Mouse (Mus musculus) left cerebral cortex, postnatal 25 days (tissue): ENCODE measurements around the gene Rd3. TPM values are rescaled to one million over a fixed set of nuclear protein-coding genes. Genes with fewer than 3 reads are reported as not detected.
A peak's percentile ranks its signal among the peaks of the same experiment; 100 is the strongest.

ENCODE experiments used
- DNase-seq, 2 experiments: peaks; one replicate each; pipeline ENCODE4 v3.0.0; 2022; ENCODE audit warnings: low spot score in 2 of 2, mixed read lengths in 1 of 2
- intact Hi-C: fragments of 180-260 bp; cut with DNase I; formaldehyde crosslinking; loops from one replicate; pipeline ENCODE4 v1.15.1; 2025
- total RNA-seq, 2 experiments: library from RNA; stranded (reverse); gene quantifications; 2 replicates each; pipeline ENCODE4 v1.2.3; 2021

Gene Rd3
- total RNA-seq, 2 experiments from 2014 or later: 0.18 to 0.32 TPM

DNA sequence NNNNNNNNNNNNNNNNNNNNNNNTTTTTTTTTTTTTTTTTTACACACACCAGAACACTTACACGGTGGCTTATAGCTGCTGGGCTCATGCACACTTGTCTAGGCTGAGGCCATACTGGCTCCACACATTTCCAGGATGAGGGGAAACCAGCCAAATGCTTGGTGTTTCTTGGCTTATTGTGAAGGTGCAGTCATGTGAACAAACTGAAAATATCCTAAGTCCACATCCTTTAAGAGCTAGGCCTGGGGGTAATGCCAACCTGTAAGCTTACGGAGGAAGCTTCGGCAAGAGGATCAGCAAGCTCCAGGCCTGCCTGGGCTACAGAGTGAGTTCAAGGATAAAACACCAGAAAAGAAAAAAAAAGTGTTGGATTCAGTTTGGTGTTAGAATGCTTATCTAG lies 19.8 kb upstream of the Rd3 start:
- intact Hi-C loops: no loop called here
- DNase-seq: no peak

DNA sequence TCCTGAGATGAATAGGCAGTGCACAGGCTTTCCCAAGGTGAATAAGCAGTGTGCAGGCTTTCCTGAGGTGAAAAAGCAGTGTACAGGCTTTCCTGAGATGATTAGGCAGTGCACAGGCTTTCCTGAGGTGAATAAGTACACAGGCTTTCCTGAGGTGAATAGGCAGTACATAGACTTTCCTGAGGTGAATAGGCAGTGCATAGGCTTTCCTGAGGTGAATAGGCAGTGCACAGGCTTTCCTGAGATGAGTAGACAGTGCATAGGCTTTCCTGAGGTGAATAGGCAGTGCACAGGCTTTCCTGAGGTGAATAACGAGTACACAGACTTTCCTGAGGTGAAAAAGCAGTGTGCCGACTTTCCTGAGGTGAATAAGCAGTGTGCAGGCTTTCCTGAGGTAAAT lies 16.2 kb upstream of the Rd3 start:
- DNase-seq: no peak

DNA sequence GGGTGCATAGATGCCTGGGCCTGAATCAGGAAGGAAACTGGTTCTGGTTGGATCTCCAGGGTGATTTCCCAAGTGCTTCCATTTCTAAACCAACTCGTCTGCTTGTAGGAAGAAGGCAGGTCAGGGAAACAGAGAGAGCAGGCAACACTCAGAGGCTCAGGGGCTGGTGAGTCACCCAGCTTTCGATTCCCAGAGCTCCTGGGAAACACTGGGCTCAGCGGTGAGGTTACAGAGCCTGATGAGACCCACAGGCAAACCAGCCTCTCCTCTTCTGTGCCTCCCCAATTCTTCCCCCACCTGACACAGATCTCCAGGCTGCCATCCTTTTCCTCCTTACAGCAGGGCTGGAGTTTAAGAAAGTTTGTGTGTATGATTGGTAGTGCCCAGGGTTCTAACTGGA lies 13.8 kb upstream of the Rd3 start:
- no peak for DNase-seq
- intact Hi-C loops: no loop called here

More for the DNA sequence above, 16.2 kb upstream of the Rd3 start:
- intact Hi-C loops: no loop called here

DNA sequence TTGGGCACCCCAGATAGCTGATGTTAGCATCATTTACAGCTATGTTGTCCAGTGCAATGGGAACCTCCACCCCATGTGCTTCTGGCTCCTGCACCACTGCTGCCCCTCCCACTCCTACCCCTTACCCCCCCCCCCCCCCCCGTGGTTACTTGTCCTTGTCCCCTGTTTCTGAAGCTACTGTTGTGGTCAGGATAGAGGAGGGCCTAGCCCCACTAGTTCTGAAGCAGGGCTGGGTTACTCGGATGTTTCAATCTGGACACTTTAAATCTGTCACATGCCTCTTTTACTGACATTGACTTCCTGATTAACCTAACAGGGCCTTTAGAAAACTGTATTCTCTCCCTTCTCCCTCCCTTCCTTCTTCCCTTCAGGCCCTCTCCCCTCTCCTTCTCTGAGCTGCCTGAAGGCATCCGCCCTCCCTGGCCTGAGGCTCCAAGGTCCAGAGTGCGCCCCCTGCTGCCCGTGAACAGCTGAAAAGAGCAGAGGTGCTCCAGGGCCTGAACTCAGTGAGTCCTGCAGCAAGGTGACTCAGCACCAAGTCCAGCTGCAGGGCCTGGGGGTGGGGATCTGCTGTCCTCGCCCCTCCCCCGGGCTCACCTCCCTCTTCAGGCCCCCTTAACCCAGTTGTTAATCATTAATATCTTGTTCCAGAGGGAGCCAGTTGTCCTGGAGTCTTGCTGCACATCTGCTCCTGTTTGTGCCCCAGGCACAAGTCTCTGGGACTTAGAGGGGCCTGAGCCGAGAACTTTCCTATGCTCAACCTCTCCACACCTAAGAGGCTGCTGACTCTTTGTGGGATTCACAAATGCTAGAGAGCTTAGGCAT lies 13.0 kb upstream of the Rd3 start:
- intact Hi-C loops: loop anchor here (1.0 kb wide), 2 partner anchors 129 to 130 kb away; no protein-coding TSS in a partner anchor
- DNase-seq: peak; percentile 76 to 77

DNA sequence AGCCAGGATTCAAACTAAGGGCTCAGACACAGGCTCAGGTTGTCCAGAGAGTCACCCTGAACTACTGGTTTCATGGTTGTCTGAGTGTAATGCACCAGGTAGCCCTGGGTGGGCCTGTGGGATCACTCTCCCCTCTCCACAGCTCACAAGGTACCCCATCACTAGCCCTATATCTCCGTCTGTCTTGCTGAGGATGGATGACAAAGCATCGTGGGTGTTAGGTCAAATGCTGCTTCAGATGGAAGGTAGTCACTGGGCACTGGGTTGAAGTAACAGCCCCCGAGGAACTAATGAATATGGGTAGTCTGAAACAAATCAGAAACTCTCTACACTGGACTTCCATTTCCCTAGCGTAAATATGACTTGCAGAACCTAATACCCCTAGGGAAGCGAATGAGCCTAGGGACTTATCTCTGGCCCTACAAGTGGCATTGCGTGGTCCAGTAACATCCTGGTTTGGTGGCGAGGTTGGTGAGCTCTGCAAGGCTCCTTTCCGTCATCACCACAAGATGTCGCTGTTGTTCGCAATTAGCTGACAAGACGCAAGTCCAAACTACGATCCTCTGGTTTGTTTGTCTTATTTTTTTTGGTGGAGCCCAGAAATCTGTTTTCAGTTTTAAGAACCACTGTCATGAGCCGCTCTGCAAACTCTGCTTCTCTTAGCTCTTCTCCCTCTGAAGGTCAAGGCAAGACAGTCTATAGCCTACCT lies 12.2 kb upstream of the Rd3 start:
- intact Hi-C loops: loop anchor here (1.0 kb wide), 2 partner anchors 128 to 131 kb away; no protein-coding TSS in a partner anchor
- peak; percentile 78 to 83 for DNase-seq

DNA sequence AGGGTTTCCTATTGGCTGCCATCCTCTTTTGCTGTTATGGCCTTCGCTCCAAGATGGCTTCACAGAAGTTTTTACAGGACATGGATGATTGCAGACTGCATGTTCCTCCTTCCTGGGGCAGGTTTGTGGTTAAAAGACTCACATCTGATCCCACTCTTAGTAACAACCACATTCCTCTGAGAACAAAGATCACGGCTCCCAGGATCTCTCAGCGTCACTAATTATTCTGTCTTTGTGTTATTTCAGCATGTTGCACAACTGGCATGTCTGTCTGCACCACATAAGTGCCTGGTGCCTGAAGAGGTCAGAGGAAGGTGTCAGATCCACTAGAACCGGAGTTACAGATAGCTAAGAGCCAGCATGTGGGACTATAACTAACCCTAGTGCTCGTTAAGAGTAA lies 7.2 kb upstream of the Rd3 start:
- no peak for DNase-seq
- intact Hi-C loops: no loop called here

DNA sequence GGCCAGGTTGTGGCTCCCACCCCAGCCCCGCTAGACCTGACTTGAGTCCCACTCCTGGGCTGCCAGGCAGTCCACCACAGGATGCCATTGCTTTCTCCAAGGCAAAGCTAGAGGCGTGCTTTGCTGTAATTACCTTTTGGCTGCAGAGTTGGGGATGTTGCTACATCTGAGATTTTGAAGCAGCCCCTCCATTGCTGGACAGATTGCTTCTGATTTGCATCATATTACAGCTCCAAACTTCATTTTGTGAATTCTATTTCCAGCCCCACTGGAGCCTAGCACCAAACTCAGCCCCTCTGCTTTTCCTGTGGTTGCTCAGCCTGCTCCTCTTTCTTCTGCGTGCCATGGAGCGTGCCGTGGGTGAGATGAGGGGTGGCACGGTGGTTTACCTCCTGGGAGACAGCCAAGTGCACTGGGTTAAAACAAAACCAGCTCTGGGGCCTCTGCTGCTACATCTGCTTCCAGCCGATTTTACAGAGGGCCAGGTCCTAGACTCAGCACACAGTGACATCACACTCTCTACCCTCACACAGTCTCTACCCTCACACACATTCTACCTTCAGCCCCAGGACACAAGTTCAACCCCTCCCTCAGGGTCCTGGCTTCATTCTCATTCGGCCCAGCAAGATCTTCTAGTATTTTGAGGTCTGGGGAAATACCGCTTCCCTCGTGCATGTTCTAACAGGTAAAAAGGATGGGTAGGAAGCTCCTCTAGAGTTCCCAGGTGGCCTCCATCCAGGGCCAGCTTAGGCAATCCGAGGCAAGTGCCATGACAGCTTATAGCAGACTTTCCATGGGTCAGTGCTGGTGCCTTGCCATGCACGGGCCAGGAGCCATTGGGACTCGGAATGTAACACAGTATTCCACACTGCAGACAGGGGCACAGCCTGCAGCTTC lies 2.4 kb upstream of the Rd3 start:
- no peak for DNase-seq
- intact Hi-C loops: no loop called here

DNA sequence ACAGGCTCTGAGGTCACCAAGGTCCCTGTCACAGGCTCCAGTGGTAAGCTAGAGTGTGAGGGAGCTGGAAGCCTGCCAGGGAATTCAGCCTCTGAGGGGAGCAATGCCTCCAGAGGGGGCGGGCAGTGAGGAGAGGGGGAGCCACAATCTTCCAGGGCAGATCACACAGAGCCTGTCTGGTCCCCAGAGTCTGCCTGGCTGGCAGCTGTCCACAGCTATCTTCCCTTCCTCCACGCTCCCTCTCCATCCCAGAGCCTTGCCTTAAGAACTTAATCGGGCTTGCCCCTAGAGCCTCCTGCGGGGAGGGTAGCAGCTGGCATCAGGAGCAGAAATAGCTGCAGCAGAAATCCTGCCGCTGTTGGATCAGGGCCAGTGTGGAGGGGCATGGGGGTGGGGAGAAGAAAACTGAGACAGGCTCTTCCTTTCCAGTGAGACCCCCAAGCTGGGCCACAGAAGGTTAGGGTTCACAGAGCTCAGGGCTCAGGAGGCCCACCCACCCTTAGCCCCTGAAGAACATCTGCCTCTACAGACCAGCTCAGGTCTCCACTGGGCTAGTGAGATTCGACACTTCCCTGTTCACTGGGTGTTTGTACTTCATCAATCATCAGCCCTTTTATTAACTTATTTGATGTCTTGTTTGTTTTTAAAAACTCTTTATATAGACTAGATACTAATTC lies 4.4 kb downstream of the Rd3 start:
- intact Hi-C loops: no loop called here
- DNase-seq: no peak

DNA sequence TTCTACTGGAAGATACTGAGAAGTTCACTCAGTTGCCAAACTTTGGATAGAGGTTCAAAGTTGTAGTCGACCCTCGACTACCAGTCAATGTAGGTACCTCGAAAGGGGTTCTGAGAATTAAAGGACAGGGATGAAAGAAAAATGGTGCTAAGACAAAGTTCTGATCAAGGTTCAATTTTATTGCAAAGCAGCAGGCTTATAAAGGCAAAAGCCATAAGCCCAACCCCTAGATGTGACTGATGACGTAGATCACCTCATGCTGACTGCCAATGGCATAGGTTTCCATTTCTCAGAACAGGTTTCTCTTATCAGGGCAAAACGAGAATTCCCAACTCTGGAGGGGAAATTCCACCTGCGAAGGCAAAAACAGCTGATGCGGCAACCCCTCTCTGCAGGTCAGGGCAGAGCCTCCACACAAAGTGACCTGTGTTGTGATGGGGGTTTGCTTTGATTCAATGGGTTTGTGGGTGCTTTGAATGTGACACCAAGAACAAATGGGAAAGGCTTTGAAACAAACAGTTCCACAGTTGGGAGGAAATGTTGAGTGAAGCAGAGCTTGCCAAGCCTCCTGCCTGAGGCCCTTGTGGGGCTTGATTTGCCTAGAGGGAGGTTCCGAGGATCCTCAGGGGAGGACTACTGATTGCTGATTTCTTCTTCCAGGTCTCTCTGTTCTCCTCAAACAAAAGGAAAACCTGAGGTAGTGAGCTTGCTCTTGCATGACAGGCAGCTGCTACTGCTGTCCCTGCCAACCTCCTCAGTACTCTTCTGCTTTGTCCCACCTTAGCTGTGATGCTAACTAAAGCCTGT lies 9.7 kb downstream of the Rd3 start:
- intact Hi-C loops: no loop called here
- DNase-seq: no peak

DNA sequence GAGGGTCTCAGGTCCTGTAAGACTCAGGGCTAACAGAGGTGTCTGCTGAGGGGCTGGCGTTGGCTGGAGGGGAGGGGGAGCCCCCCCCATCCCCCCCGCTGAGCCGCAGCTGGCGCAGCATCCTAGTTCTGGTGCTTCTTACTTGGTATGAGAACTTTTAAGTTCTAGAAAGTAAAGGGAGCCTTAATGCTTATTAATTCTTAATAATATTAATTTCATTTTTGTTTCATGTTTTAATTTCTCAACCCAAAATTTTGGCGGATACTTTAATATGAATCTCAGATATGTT lies 10.3 kb downstream of the Rd3 start:
- intact Hi-C loops: no loop called here
- DNase-seq: no peak

DNA sequence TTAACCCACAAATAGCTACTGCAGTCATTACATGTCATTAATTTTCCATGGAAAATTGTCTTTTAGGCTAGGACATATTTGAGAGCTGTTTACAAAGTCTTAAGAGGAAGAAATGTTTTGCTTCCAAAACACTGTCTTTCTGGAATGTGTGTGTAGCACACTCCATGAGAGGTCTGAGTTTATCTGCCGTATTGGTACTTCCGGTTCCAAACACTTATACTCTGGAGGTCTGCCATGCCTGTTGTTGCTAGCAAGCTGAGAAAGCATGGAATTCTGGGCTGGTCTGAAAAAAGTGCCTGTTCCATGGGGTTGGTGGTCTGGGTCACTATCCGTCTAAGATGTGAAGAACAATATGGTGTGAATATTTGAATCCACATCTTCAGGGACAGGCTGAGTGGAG lies 11.5 kb downstream of the Rd3 start:
- DNase-seq: no peak
- intact Hi-C loops: no loop called here

DNA sequence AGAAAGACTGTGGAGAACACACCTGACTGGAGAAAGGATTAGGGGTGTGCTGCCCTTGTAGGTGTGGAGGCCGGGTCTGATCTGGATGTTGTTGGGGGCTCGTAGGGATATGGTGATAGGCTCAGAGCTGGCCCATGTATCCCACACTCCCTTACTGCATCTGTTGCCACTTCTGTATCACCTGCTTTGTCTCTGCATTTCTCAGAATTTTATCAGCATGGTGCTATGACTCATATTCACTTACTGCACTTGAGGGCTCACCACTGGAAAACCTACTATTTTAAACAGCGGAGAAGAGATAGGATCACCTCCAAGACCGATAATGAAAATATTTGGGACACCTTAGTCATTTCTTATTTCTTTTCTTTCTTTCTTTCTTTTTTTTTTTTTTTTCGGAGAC lies 11.9 kb downstream of the Rd3 start:
- no peak for DNase-seq
- intact Hi-C loops: no loop called here

DNA sequence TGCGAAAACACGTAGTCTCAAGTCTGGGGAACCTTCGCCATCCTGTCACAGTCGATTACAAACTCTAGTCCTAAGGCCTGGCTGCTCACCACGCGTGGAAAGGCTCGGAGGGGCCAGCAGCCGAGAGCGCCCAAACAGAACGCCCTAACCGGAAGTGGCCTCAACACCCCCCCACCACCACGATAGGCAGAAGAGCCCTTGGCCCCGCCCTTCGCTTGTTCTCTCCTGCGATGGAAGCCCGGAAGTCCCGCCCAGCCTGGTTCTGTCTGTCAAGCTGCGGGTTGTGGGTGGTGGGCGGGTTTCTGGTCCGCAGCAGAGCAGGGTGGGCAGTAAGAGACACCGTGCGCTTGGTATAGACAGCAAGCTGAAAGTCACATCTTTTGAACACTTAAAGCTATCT lies 12.8 kb downstream of the Rd3 start:
- intact Hi-C loops: loop anchor here (2.0 kb wide), 1 partner anchor 71 kb away; no protein-coding TSS in a partner anchor
- DNase-seq: peak; percentile 96 to 98

DNA sequence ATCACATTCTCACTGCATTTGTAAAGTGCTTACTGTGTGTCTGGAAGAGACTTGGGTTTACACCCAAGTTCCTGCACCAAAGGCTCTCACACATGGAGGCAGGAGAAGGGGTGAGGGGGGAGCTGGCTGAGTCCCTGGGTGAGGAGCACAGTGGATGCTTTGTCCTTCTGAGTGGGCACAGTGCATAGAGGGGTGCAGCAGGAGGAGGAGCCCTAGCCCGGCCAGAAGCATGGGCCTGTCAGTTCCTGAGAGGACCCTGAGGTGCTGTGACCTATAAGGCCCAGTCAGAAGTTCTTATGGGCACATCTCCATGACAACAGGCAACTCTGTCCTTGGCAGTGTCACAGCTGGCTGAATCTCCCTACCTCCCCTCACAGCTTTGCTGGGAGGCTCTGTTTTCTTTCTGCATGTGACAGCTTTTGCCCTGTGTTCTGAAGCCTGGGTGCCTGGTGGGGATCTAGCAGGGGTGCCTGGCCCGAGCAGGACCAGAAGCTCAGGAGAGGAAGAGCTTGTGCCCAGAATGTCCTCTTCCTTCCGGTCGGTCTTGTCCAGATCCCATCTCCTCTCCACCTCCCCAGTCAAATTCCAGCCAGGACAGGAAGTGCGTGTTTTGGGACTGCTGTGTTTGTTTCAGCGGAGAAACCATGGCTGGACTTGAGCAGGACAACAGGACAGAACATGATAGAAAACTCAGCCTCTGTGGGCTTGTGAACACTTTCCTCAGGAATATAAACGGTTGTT lies 15.0 kb downstream of the Rd3 start:
- DNase-seq: no peak
- intact Hi-C loops: no loop called here

DNA sequence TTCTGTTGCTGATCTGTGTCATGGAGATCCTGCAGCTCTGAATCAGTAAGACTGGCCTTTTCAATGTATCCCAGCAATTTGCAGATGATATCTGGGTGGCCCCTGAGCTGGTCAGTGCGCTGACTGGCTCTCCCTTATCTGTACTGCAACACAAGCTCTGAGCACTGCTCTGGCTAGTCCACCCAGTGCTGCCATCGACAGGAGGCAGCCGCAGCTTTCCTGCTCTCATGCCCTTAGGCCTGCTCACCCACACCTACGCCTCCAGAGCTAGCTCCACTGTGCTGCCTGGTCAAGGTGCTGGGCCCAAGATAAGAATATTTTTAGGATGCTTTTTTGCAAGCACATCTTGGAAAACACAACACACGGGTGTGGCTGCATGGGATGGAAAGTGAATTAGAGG lies 17.3 kb downstream of the Rd3 start:
- intact Hi-C loops: loop anchor here (1.0 kb wide), 1 partner anchor 98 kb away; the partner anchor contains the start of gene Traf5

DNA sequence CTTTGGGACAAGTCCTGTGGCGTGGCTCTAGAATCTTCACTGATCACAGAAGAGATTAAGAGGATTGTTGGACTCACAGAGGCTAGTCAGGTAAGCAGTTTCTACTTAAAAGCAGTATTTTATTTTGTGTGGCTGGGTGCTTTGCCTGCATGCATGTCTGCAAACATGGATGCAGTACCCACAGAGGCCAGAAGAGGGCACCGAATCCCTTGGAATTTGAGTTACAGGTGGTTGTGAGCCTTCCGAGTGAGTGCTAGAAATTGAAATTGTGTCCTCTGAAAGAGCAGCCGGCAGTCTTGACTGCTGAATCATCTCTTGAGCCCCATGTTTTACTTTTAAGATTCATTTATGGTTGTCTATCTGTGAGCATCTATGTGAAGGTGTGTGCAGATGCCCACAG lies 18.3 kb downstream of the Rd3 start:
- intact Hi-C loops: no loop called here
- peak in 1 of 2 experiments; percentile 46 for DNase-seq

More for the DNA sequence above, 17.3 kb downstream of the Rd3 start:
- DNase-seq: no peak

DNA sequence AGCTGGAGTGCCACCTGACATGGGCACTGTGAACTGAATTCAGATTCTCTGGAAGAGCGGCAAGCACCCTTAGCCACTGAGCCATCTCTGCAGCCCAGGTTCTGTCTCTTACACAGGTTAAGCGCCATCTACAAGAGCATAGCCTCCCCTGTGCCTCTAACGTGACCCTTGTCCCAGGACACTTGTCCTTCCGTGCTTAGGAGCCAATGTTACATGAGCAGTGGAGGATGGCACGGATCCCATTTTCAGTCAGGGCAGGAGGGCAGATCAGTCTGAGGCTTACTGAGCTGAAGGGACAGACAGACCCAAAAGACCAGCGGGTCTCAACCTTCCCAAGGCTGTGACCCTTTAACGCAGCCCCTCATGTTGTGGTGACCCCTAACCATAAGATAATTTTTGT lies 18.7 kb downstream of the Rd3 start:
- intact Hi-C loops: no loop called here
- DNase-seq: no peak

DNA sequence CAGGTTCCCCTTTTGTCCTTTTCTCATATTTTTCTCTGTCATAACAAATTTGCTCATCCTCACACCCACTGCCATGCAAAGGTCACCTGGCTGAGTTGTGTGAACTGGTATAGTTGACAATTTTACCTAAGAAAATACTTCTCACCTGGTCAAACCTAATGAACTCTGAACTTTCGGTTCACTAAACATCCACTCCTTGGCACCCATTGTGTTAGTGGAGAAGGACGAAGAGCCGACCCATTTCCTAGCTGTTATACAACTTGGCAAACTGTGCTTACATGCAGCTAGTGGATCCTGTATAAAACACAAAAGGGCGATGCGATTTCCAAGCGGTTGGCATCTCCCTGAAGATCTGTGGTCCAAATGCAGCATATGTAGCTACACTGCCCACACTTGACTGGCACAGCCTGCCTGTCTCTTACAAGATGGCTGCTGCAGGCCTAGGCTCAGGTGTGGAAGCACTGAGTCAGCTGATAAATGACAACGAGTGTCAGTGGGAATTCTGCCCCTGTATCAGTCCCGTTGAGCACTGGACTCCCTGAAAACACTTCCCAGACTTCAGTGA lies 19.5 kb downstream of the Rd3 start:
- intact Hi-C loops: no loop called here
- peak in 1 of 2 experiments; percentile 54 for DNase-seq
